Mouse (Mus musculus) lung, adult 2 months (tissue): Measurements from ENCODE around the gene Igsf23.

Experiments used
- CTCF ChIP-seq: fragments of 200-500 bp; IDR thresholded peaks from 2 replicates; pipeline ENCODE4 v1.5.1; 2011; ENCODE audit warnings: mild to moderate bottlenecking, low read length, control low read depth; ENCODE audit not compliant: insufficient read depth
- POLR2A ChIP-seq: fragments of 200-500 bp; IDR thresholded peaks from 2 replicates; pipeline ENCODE4 v1.6.1; 2011; ENCODE audit warnings: low read depth, mild to moderate bottlenecking, control low read depth, low read length, borderline replicate concordance; ENCODE audit errors: extremely low read depth

GRCm38 (mm10) chr7:19923354-19923753 is 27.2 kb downstream of the Igsf23 start:
- TF ChIP-seq CTCF (no peak), POLR2A (no peak)
